Mouse (Mus musculus): ENCODE results near the gene Rad51b. TPM values are rescaled to one million over a fixed set of nuclear protein-coding genes. Genes with fewer than 3 reads are reported as not detected.

Gene Rad51b
- polyA plus RNA-seq, 1 experiment from 2014 or later: 4.9 TPM

GRCm38 (mm10) chr12:79785691-79786090 lies 488.6 kb downstream of the Rad51b start:
- Histone ChIP-seq H3K27me3 (ENCODE audit: control insufficient read depth, insufficient read depth, low read length) (no peaks in the 10 kb centered on the region), H3K4me2 (ENCODE audit: low read depth, low read length) (no peak overlapping the region), H3K36me3 (replicated peaks; ENCODE audit: control insufficient read depth, insufficient read depth, low read depth, low read length) (no peaks in the 10 kb centered on the region), H3K9me3 (replicated peaks; ENCODE audit: control insufficient read depth, low read length) (no peaks in the 10 kb centered on the region), H3K4me3 (ENCODE audit: low read depth, low read length) (no peak overlapping the region), H3K4me1 (ENCODE audit: control insufficient read depth, insufficient read depth, low read length) (peaks cover 3% of the 10 kb centered on the region), H3K9ac (replicated peaks; ENCODE audit: low read length) (no peak overlapping the region), H3K27ac (replicated peaks; ENCODE audit: low read depth, low read length) (no peak overlapping the region)
- ATAC-seq (replicated peaks; ENCODE audit: insufficient number of reproducible peaks, low FRiP score, low TSS enrichment, low read depth) (no peak), DNase-seq (ENCODE audit: low spot score) (no peak)
- WGBS: 92% methylated on average over 3 of the region's 3 CpGs

DNA sequence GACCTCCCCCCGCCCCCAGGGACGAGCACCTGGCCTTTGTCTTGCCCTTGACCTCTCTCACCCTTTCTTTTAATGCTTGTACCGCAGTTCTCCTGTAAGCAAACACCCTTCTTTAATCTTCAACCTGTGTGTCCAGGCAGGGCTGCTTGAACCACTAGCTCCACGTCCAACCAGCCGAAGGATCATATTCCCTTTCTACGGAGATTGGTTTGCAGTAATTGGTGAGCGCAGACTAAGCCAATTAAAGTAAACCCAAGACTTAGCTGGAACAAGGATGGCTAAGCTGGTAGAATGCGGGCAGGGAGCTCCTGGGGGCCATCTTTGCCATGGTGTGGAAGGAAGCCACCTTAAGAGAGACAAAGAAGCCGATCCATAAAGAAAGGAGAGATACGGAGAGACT lies 490.5 kb downstream of the Rad51b start:
- Histone ChIP-seq H3K27me3 (ENCODE audit: control insufficient read depth, insufficient read depth, low read length) (no peaks in the 10 kb centered on the region), H3K4me1 (ENCODE audit: control insufficient read depth, insufficient read depth, low read length) (peaks cover 3% of the 10 kb centered on the region), H3K4me2 (ENCODE audit: low read depth, low read length) (no peak overlapping the region), H3K4me3 (ENCODE audit: low read depth, low read length) (no peak overlapping the region), H3K9me3 (replicated peaks; ENCODE audit: control insufficient read depth, low read length) (no peaks in the 10 kb centered on the region), H3K9ac (replicated peaks; ENCODE audit: low read length) (no peak overlapping the region; the same call in 1 of the 2 replicates), H3K27ac (replicated peaks; ENCODE audit: low read depth, low read length) (0 out of 2 replicates have a peak overlapping the region, but pooled peaks have one; percentile 13), H3K36me3 (replicated peaks; ENCODE audit: control insufficient read depth, insufficient read depth, low read depth, low read length) (no peaks in the 10 kb centered on the region)
- ATAC-seq (replicated peaks; ENCODE audit: insufficient number of reproducible peaks, low FRiP score, low TSS enrichment, low read depth) (no peak; the same call in 1 of the 2 replicates), DNase-seq (ENCODE audit: low spot score) (peak; percentile 49)
- 39% methylated on average over 10 of the region's 10 CpGs for WGBS

- no peaks in the 10 kb centered on the region for H3K36me3 ChIP-seq (replicated peaks; ENCODE audit: control insufficient read depth, insufficient read depth, low read depth, low read length)
- WGBS: 86% methylated on average over 5 of the region's 5 CpGs
- peaks cover 3% of the 10 kb centered on the region for H3K4me1 ChIP-seq (ENCODE audit: control insufficient read depth, insufficient read depth, low read length)
- no peak for ATAC-seq (replicated peaks; ENCODE audit: insufficient number of reproducible peaks, low FRiP score, low TSS enrichment, low read depth)
- no peak overlapping the region for H3K27ac ChIP-seq (replicated peaks; ENCODE audit: low read depth, low read length)
- no peak overlapping the region for H3K9ac ChIP-seq (replicated peaks; ENCODE audit: low read length)
- no peak overlapping the region for H3K4me3 ChIP-seq (ENCODE audit: low read depth, low read length)
- H3K27me3 ChIP-seq (ENCODE audit: control insufficient read depth, insufficient read depth, low read length): no peaks in the 10 kb centered on the region
- H3K4me2 ChIP-seq (ENCODE audit: low read depth, low read length): no peak overlapping the region
- no peaks in the 10 kb centered on the region for H3K9me3 ChIP-seq (replicated peaks; ENCODE audit: control insufficient read depth, low read length)
- DNase-seq (ENCODE audit: low spot score): no peak
Observed at GRCm38 (mm10) chr12:79788340-79788739, 491.3 kb downstream of the Rad51b start.

- no peaks in the 10 kb centered on the region for H3K27me3 ChIP-seq (ENCODE audit: control insufficient read depth, insufficient read depth, low read length)
- no peak for ATAC-seq (replicated peaks; ENCODE audit: insufficient number of reproducible peaks, low FRiP score, low TSS enrichment, low read depth)
- no peak overlapping the region for H3K4me2 ChIP-seq (ENCODE audit: low read depth, low read length)
- 83% methylated on average over 6 of the region's 6 CpGs for WGBS
- no peaks in the 10 kb centered on the region for H3K9me3 ChIP-seq (replicated peaks; ENCODE audit: control insufficient read depth, low read length)
- H3K4me3 ChIP-seq (ENCODE audit: low read depth, low read length): no peak overlapping the region
- H3K4me1 ChIP-seq (ENCODE audit: control insufficient read depth, insufficient read depth, low read length): peaks cover 3% of the 10 kb centered on the region
- no peak for DNase-seq (ENCODE audit: low spot score)
- H3K9ac ChIP-seq (replicated peaks; ENCODE audit: low read length): no peak overlapping the region
- no peak overlapping the region for H3K27ac ChIP-seq (replicated peaks; ENCODE audit: low read depth, low read length)
- no peaks in the 10 kb centered on the region for H3K36me3 ChIP-seq (replicated peaks; ENCODE audit: control insufficient read depth, insufficient read depth, low read depth, low read length)
Observed at GRCm38 (mm10) chr12:79789481-79789880, 492.4 kb downstream of the Rad51b start.

- H3K9ac ChIP-seq (replicated peaks; ENCODE audit: low read length): no peak overlapping the region
- DNase-seq (ENCODE audit: low spot score) (no peak), ATAC-seq (replicated peaks; ENCODE audit: insufficient number of reproducible peaks, low FRiP score, low TSS enrichment, low read depth) (no peak)
- no peaks in the 10 kb centered on the region for H3K4me1 ChIP-seq (ENCODE audit: control insufficient read depth, insufficient read depth, low read length)
- H3K4me2 ChIP-seq (ENCODE audit: low read depth, low read length): no peak overlapping the region
- H3K27me3 ChIP-seq (ENCODE audit: control insufficient read depth, insufficient read depth, low read length): no peaks in the 10 kb centered on the region
- H3K36me3 ChIP-seq (replicated peaks; ENCODE audit: control insufficient read depth, insufficient read depth, low read depth, low read length): no peaks in the 10 kb centered on the region
- H3K9me3 ChIP-seq (replicated peaks; ENCODE audit: control insufficient read depth, low read length): no peaks in the 10 kb centered on the region
- WGBS: 70% methylated on average over 8 of the region's 8 CpGs
- no peak overlapping the region for H3K4me3 ChIP-seq (ENCODE audit: low read depth, low read length)
- no peak overlapping the region for H3K27ac ChIP-seq (replicated peaks; ENCODE audit: low read depth, low read length)
Observed at GRCm38 (mm10) chr12:79793382-79793781, 496.3 kb downstream of the Rad51b start.

GRCm38 (mm10) chr12:79794802-79795201 lies 497.7 kb downstream of the Rad51b start:
- Histone ChIP-seq H3K36me3 (replicated peaks; ENCODE audit: control insufficient read depth, insufficient read depth, low read depth, low read length) (no peaks in the 10 kb centered on the region), H3K27ac (replicated peaks; ENCODE audit: low read depth, low read length) (no peak overlapping the region), H3K4me1 (ENCODE audit: control insufficient read depth, insufficient read depth, low read length) (no peaks in the 10 kb centered on the region), H3K9ac (replicated peaks; ENCODE audit: low read length) (no peak overlapping the region), H3K4me2 (ENCODE audit: low read depth, low read length) (no peak overlapping the region), H3K27me3 (ENCODE audit: control insufficient read depth, insufficient read depth, low read length) (no peaks in the 10 kb centered on the region), H3K9me3 (replicated peaks; ENCODE audit: control insufficient read depth, low read length) (no peaks in the 10 kb centered on the region), H3K4me3 (ENCODE audit: low read depth, low read length) (no peak overlapping the region)
- DNase-seq (ENCODE audit: low spot score): no peak
- no peak for ATAC-seq (replicated peaks; ENCODE audit: insufficient number of reproducible peaks, low FRiP score, low TSS enrichment, low read depth)
- WGBS: 84% methylated on average over 4 of the region's 4 CpGs

DNA sequence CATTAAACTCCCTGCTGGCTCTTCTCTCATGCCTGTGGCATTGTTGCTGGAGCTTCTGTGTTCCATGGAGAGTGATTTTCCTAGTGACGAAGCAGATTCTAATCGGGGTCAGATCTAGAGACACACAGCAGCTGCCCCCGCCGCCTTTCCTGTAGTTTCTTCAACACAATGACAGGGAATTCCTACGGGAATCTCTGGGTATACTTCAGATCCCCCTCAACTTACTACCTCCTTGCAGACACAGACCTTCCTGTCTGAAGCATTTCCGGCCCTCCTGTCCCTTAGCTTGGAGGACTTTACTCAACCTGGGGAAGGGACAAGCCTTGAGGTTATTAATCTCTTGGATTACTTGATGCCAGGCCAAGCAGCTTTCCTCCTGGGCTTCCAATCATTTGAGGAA lies 499.2 kb downstream of the Rad51b start:
- ATAC-seq (replicated peaks; ENCODE audit: insufficient number of reproducible peaks, low FRiP score, low TSS enrichment, low read depth) (no peak), DNase-seq (ENCODE audit: low spot score) (no peak)
- Histone ChIP-seq H3K27ac (replicated peaks; ENCODE audit: low read depth, low read length) (no peak overlapping the region), H3K4me3 (ENCODE audit: low read depth, low read length) (no peak overlapping the region), H3K27me3 (ENCODE audit: control insufficient read depth, insufficient read depth, low read length) (no peaks in the 10 kb centered on the region), H3K9me3 (replicated peaks; ENCODE audit: control insufficient read depth, low read length) (no peaks in the 10 kb centered on the region), H3K36me3 (replicated peaks; ENCODE audit: control insufficient read depth, insufficient read depth, low read depth, low read length) (no peaks in the 10 kb centered on the region), H3K9ac (replicated peaks; ENCODE audit: low read length) (no peak overlapping the region), H3K4me1 (ENCODE audit: control insufficient read depth, insufficient read depth, low read length) (no peaks in the 10 kb centered on the region), H3K4me2 (ENCODE audit: low read depth, low read length) (no peak overlapping the region)
- WGBS: 52% methylated on average over 6 of the region's 6 CpGs

DNA sequence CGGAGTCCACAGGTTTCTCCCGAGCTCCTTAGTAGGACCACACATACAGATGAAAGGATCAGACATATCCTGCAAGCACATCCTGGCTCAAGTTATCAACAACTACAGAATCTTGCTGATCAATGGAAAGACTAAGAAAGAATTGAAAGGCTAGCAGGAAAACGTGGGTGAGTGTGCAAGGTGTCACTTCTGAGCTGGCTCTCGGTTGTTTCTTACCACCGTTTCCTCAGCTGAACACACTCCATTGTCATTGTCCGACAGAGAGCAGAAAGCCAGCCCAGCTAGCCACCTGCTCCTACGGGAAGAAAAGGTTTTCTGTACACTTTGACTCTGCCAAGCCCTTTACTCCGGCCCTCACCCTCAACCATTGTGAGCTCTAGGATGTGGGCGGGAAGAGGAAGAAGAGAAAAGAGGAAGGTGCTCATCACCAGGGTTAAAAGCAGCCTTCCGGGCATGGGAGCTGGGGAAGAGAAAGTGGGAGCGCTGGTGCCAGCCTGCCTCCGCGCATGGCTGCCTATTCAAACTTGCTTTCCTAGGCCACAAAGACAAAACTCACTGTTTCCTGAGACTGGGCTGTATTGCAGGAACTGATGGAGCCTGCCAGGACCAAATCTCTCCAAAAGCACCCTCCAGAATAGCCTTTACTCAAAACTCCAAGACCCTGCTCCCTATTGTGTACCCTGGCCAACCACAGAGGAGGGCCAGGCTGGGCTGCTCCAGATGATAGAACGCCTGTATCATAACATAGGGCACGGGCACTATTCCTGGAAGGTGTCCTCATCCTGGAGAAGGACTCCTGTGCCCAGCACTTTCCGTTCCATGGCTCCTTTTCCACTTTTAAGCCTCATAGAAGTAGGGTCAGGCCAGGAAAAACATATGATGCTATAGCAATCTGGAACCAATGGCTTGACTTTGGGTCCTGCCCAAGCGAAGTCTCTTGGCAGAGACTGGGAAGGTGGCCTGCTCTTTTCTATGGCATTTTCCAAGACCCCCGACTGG lies 500.0 kb downstream of the Rad51b start:
- Histone ChIP-seq H3K9me3 (replicated peaks; ENCODE audit: control insufficient read depth, low read length) (no peaks in the 10 kb centered on the region), H3K4me3 (ENCODE audit: low read depth, low read length) (no peak overlapping the region), H3K27ac (replicated peaks; ENCODE audit: low read depth, low read length) (peak overlapping the region; percentile 10), H3K4me2 (ENCODE audit: low read depth, low read length) (no peak overlapping the region), H3K9ac (replicated peaks; ENCODE audit: low read length) (no peak overlapping the region), H3K27me3 (ENCODE audit: control insufficient read depth, insufficient read depth, low read length) (no peaks in the 10 kb centered on the region), H3K4me1 (ENCODE audit: control insufficient read depth, insufficient read depth, low read length) (no peaks in the 10 kb centered on the region), H3K36me3 (replicated peaks; ENCODE audit: control insufficient read depth, insufficient read depth, low read depth, low read length) (no peaks in the 10 kb centered on the region)
- ATAC-seq (replicated peaks; ENCODE audit: insufficient number of reproducible peaks, low FRiP score, low TSS enrichment, low read depth) (no peak), DNase-seq (ENCODE audit: low spot score) (no peak)
- 77% methylated on average over 18 of the region's 18 CpGs for WGBS

All from embryonic facial prominence, embryonic 11.5 days (tissue).